Mouse (Mus musculus) heart, adult 2 months (tissue): ENCODE measurements around the gene Phactr1.

Experiments used
- CTCF ChIP-seq: fragments of 200-600 bp; IDR thresholded peaks from 2 replicates; pipeline ENCODE4 v1.8.1; 2022; ENCODE audit warnings: antibody characterized with exemption, mild to moderate bottlenecking, moderate library complexity
- POLR2A ChIP-seq: fragments of 200-500 bp; IDR thresholded peaks from 2 replicates; pipeline ENCODE4 v1.6.1; 2011; ENCODE audit warnings: mild to moderate bottlenecking, low read depth, low read length, control low read depth; ENCODE audit not compliant: insufficient read depth

DNA sequence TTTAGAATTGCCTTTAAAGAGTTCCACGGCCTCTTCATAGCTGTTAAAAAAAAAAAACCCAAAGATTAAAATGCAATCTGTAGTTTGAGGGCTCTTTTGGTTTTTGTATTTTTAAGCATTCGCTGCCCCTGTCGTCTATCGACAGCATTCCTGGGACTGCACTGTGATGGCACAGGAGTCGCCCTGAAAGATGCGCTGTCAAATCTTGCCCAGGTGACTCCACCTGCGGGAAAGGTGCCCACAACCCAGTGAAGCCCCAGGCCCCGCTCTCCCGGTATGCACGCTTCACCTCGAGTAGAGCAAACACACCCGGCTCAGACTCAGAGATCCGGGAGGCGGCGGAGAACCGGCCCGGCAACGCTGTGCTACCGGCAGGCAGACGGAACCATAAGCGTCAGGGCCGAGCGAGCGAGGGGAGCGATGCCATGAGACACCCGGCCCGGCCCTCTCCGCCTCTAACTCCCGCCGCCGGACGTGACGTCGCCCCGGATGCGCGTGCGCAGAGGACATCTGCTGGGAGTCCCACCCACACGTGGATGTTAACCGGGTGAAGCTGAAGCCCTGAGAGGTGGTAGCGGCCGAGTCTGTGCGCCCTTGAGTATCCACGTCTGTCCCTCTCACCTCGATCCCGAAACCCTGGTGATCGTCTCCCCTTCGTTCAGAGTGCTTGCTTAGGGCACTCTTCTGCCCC, 490.7 kb downstream of the Phactr1 start, which contains the start of gene Tbc1d7:
- peak; percentile 98 for TF ChIP-seq POLR2A
- TF ChIP-seq CTCF: no peak
